Mouse (Mus musculus) liver, adult 2 months (tissue): Measurements from ENCODE around the gene Rnf135.

Experiments
- CTCF ChIP-seq: fragments of 200-500 bp; IDR thresholded peaks from 2 replicates; pipeline ENCODE4 v1.5.1; 2011; ENCODE audit warnings: low read depth, low read length, control low read depth
- POLR2A ChIP-seq: fragments of 200-500 bp; IDR thresholded peaks from 2 replicates; pipeline ENCODE4 v1.6.1; 2011; ENCODE audit warnings: low read length, control low read depth; ENCODE audit not compliant: insufficient read depth; ENCODE audit errors: extremely low read depth

DNA sequence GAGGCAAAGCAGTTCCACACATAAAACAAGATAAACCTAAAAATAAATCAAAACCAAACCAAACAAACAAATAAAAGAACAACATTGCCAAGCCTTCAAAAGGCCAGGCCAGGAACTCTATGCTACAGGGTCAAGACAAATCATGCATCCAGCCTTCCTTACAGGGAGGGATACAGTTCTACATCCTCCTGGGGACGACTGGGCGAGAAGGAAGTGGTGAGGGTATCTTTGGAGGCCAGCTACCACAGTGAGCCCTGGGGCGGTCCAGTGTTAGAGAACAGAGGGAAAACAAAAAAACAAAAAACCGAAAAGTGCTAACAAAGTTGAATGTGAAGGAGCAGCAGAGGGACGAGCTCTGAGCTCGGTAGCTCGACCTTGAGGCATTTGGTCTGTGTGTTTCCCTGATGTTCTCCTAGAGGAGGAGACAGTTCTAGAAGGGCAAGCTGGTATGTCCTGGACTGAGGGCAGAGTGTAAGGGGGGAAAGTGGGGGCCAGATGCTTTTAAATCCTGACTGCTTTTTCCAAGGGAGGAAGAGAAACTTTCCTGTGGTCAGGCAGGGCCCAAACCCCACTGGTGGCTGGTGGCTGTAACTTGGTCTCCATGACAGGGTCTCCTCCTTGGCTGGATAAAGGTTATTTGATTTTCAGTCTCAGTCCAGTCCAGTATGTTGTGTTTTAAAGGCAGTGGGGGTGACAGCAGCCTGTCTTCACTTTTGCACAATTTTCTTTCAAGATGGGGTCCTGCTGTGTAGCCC is 20.1 kb upstream of the Rnf135 start:
- no peak for TF ChIP-seq CTCF
- no peak for TF ChIP-seq POLR2A
